Mouse (Mus musculus): Measurements from ENCODE around the gene Traf3ip1. TPM values are rescaled to one million over a fixed set of nuclear protein-coding genes. Genes with fewer than 3 reads are reported as not detected.
"Not testable (repeated sequence)": the region's sequence is repeated elsewhere in the genome, so short reads cannot be mapped to it uniquely, and the experiment has no call there.

Gene Traf3ip1
- polyA plus RNA-seq, 2 experiments from 2014 or later = 3.5 to 5.2 TPM

DNA sequence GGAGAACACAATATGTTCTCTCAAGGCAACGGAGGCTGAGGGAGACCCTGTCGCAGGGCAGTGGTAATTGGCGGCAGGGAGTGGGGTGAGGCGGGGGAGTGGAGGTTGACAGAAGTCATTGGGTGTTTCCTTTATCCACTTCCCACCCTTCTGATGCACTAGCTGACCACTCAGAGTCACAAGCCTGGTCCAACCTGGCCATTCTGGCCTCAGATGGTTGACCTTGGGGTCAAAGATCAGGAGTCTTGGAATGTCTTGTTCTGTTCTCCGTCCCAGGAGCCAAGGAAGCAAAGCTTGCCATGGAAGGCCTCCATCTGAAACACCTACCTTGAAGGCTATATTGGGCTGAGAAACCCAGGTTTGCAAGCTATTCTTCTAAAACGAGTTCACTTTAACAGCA lies 28.3 kb upstream of the Traf3ip1 start:
- ATAC-seq = no peak

DNA sequence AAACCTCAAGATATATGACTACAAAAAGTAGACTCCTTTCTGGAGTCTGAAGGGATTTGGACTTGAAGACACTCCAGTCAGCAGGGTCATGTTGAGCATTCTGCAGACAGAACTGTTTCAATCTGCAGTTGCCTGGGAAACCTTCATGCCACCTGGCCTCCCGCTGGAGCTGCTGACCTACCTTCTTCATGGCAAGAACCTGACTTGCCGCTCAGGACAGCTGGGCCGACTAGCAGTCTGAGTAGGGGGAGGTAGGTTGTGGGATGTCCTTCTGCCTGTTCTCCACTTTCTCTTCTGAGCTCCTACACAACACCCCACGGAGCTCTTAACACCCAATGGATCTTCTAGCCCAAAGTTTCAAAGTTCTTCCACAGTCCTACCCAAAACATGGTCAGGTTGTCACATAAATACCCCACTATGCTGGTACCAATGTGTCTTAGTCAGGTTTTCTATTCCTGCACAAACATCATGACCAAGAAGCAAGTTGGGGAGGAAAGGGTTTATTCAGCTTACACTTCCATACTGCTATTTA lies 24.5 kb upstream of the Traf3ip1 start:
- ATAC-seq = no peak

DNA sequence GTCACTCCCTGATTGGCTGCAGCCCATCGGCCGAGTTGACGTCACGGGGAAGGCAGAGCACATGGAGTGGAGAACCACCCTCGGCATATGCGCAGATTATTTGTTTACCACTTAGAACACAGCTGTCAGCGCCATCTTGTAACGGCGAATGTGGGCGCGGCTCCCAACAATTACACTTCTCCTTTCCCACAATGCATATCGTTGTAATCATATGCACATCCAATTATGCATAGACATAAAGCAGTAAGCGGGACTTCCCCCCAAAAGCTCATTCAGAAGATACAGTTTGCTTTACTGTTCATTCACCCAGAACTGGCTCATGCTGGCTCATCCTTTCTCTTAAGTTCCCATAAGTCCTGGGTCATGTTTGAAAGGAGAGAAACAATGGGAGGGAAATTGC lies 16.3 kb upstream of the Traf3ip1 start:
- ATAC-seq = not testable (repeated sequence)

DNA sequence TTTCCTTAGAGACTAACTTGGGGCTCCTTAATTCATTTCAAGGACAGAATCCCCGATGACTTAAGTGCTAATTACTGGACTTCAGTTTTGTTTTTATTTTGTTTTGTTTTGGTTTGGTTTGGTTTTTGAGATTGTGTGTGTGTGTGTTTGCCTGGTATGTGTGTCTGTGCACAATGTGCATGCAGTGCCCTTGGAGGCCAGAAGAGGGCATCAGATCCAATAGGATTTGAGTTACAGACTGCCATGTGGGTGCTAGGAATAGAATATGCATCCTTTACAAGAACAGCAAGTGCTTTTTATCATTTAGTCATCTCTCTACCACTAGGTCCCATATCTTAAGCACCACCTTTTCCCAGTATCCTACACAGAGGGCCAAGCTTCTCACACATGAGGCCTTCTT lies 15.5 kb upstream of the Traf3ip1 start:
- ATAC-seq = no peak

DNA sequence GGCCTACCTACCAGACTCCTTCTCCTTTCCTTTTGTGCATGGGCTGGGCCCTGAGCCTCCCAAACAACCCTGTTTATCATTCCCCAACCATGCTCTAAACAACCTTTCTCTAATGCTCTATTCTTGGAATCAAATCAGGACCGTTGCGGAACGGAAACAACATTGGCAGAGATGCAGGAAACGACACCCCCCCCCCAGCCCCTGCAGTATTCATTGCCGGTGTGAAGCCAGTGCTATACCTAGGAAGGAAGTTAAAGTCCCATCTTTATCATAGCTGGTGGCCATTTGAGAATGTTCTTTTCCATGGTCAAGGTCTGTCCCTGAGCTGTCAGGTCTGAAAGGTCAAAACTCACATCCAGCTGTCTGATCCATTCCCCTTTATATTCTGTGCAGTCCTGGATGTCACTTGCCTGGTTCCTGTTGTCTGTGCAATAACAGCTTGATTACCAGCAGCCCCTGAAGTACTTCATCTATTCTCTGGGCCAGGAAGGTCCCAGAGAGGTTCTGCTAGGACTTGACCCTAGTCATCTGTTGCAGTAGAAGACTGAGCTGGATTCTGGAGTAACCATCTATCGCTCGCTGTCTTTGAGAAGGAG lies 11.7 kb upstream of the Traf3ip1 start:
- ATAC-seq = no peak

DNA sequence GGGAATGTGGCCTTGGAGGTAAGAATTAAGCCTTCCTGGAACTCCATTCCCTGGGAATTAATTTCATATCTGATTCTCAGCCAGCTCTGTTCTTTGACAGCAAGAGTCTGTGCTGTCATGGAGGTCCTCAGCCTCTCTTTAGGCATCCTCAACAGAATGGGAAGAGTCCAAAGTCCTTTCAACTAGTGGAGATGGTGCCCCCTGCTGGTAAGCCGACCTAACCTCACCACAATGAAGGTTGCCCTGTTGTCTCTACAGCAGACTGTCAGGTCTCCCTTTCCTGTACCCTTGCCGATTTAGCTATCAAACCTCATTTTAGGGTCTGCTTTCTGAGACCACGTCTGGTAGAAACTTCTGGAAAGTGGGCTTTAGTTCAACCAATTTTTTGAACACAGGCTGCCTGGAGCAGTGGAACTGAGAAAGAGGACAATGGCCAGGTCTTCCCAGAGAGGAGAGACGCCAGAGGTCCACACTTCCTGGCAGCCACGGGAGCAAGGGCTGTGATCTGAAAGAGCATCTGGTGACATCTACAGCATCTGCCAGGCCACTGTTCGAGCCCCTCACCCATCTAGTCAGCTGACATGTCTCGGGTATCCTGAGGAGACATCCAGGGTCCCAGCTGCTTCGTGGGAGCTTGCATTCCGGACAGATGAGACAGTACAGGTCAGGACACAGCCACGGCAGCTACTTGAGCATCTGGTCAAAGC lies 11.0 kb upstream of the Traf3ip1 start:
- ATAC-seq = peak; percentile 72

DNA sequence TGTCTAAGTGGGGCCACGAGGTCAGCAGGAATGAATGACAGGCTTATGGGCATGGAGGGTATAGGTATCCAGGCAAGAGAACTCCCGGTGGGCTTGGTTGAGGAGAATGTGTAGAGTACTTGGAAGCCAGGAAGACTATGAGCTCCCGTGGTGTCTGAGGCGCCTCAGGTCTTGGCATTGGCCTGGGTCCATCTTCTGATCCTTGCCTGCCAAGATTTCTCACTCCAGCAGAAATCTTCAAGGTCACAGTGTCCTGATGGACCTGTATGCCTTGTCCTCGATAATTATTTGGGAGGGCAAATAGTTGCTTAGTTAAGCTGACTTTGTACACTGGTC lies 10.5 kb upstream of the Traf3ip1 start:
- ATAC-seq = no peak

DNA sequence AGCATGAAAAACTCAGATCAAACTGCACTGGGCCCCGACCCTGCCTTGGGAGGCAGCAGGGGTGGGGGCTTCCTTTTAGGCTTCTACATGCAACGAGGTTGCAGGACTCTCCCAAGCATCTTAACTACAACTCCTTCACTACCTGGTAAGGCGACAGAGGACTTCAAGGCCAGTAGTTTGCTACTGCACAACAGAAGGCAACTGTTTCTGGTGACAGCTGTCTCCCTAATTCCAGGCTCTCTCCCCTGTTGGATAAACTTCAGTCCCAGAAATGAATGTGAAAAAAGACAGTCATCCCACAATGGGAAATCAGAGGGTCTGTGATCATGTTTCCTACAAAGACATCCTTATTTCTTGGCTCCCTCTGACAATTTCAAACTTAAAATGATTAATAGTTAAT lies 9.0 kb upstream of the Traf3ip1 start:
- ATAC-seq = no peak

DNA sequence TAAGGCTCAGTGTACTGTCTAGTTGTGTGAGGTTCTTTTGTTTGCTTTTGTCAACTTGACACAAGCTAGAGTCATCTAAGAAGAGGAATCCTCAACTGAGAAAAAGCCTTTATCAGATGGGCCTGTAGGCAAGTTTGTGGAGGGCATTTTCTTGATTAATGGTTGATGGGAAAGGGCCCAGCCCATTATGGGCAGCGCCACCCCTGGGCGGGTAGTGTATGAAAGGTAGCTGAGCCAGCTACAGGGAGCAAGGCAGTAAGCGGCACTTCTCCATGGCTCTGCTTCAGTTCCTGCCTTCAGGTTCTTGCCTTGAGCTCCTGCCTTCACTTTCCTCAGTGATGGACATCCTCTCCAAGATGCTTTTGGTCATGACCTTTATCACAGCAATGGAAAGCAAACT lies 8.3 kb upstream of the Traf3ip1 start:
- ATAC-seq = no peak

DNA sequence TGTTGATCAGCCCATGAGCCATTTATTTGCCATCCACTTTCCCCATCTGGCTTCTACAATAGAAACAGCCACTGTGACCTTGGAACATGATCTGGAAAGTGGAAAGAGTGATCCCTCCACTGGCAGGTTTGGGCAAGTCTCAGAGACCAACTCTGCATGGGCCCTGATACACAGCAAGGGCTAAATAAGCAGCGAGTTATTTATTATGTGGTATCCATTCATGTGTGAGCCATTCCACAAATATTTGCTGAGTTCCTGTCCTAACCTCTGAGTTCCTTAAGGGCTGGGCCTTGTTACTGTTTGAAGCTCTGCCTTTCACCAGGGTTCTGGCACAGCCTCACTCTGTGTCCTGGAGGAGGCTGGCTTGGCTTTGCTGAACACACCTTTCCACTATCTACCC lies 4.1 kb upstream of the Traf3ip1 start:
- ATAC-seq = no peak

DNA sequence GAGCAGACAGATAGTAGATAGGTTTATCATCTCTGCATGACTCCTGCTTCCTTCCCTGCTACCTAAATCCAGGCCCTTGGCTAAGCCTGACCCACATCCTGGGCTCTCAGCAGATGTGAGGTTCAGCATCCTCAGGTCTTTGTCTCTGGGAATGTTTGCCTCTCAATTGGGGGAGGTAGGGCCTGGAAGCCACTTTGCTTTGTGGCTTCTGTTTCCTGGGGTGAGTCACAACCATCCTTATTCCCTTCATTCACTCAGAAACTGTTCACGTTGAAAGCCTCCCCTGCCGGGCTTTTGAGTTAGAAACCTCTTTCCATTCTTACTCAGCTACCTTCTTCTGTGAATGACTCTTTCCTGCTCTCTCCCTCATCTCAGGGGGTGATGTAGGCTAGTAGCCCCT lies 1.7 kb upstream of the Traf3ip1 start:
- no peak for ATAC-seq

DNA sequence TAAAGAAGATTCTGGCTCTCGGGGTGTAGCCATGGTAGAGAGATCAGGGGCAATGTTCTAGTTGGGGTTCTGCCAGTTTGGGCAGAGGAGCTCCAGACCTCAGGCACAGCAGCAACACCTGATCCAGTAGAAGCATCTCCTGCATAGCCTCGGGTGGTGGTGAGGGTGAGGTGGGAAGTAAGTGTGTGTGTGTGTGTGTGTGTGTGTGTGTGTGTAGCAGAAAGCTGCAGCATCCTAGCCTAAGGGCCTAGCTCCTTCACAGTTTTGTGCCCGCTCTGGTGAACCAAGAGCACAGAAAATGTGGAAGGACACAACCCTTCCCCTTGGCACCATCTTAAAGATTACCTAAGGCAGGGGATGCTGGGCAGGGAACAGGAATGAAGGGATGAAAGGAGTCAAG lies 509 bp upstream of the Traf3ip1 start:
- no peak for ATAC-seq

DNA sequence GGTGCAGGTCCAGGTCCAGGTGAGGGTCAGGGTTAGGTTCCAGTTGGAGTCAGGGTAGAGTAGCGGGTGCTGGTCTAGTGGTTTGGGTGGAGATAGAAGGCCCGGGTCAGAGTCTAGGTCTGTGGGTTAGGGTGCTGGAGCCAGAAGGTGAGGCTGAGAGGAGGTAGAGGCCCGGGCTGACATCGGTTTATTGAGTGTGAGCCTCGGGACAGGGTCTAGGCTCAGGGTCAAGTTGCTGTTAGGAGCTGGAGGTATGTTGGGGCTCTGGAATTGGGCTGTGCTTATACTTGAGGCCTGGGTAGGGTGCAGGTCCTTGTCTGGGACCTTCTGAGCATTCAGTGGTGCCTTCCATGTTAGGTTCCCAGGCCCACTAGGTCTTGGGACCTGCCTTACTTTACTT lies 874 bp downstream of the Traf3ip1 start:
- ATAC-seq = no peak

DNA sequence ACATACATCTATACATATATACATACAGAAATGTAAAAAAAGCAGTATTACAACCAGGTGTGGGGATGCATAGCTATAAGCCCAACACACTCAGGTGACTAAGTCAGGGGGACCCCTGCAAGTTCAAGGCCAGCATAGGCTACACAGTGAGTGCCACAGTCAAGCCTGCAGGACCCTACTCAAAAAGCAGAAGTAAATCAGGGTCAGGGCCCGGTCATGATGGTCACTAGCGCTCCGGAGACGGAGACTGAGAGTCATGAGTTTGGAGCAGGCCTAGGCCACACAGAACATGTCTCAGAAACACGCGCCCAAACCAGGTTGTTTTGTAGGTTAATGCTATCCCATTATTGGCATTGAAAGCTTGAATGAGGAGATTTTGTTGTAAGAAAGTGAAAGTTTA lies 4.1 kb downstream of the Traf3ip1 start:
- ATAC-seq = no peak

DNA sequence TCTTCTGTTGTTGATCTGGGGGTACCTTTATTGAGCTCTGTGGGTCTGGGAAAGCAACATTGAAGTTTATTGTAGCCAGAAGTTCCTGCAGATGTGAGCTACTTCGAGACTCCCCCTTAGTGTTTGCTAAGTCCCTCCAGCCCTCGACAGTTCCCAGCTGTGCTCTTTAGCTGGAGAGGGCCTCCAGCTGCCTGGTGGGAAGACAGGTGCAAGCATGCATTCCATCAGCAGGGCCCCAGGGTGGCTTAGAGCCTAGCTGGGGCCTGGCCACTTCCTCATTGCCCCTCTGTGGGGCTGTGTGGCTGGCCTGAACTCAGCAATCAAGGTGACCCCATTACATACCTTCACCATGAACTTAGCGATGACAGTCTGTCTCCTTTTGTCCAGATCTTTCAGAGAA lies 10.2 kb downstream of the Traf3ip1 start:
- no peak for ATAC-seq

DNA sequence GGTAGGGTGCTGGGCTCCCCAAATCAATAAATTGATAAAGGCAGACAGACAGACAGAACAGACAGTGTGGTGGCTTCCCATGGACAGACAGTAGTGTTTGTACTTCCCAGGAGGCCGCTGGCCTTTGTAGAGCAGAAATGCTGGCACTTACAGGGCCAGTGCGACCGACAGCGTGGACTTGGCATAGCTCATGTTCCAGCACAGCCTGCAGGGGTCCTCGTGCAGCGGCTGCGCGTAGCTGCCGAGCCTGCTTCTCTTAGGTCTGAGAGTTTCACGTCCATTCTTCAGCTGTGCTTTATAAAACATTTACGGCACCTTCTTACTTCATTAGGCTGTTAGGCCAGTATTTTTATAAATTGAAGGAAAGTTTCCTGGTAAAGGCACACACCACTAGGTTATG lies 20.5 kb downstream of the Traf3ip1 start:
- ATAC-seq = no peak

DNA sequence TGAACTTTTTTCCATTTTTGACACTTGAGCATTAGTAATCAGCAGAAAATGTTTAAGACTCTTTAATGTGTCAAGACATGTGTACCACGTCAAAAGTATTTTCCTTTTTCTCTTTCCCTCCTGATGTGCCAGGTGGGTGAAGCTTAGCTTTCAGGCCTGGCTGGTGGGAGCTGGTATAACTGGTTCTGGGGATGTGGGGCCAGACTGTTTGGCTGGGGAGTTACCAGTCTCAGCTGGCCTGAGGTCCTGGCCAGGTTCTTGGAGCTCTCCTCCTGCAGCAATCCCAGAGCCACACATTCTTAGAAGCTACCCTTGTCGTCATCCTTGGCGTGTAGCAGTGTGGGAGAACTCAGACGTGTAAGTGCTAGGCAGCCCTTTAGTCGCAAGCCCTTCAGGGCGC lies 21.2 kb downstream of the Traf3ip1 start:
- no peak for ATAC-seq

DNA sequence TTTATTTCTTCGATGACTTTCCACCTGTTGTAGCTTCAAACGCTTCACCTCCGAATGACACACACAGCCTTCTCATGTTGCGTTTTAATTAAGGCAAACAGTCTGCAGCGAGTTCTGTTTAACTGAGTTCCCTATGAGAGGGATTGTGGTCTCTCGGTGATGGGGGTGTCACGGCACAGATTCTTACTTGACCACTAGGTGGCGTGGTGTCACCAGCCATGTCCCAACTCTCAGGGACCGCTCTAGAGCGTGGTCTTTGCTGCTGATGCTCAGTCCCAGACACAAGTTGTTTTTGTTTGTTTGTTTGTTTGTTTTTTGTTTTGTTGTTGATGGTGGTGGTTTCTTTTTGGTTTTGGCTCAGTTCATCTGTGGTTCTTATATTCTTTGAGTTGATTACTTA lies 29.3 kb downstream of the Traf3ip1 start:
- peak; percentile 78 for ATAC-seq

DNA sequence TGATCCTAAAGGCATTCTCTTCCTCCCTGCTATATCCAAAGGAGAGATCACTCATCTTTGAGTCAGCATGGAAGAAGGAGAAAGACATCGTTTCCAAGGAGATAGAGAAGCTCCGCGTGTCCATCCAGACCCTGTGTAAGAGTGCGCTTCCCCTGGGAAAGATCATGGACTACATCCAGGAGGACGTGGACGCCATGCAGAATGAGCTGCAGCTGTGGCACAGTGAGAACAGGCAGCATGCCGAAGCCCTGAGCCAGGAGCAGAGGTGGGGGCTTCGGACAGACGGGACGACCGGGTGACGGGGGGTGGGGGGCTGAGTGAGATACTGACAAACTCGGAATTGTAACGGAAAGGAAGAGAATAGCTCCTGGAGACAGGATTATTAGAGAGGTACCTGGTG lies 31.4 kb downstream of the Traf3ip1 start:
- ATAC-seq = no peak

DNA sequence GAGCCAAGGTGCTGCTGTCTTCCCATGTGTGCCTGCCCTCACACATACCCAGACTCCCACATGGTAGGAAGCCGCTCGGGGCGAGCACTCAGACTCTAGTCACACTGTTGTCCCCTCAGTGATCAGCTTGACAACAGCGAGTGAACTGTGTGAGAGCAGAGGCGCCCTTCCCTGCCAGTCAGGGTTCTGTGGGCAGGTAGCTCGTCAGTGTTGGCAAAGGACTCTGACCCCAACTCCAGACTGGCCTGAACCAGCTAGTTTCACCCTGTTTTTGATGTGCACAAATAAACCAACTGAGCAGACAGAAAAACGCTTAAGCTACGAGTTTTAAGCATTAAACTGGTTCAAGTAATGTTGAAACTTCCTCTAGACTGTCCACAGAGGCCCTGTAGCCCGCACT lies 35.7 kb downstream of the Traf3ip1 start:
- ATAC-seq = no peak

DNA sequence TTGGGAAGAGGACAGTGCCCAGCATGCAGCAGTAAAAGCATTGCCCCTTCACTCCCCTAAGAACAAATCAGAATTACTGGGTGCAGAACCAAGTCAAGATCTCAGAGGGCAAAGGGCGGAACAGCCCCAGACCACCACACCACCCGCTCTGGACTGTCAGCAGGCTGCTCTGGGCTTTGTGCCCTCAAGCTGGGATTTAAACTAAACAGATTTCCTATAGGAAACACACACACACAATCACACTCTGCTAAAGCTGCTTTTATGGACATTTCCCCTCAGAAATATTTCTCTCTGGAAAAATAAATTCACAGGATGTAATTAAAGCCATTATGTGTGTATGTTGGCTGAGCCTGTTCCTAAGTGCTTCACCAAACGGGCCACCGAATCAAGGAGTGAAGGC lies 37.8 kb downstream of the Traf3ip1 start:
- no peak for ATAC-seq

DNA sequence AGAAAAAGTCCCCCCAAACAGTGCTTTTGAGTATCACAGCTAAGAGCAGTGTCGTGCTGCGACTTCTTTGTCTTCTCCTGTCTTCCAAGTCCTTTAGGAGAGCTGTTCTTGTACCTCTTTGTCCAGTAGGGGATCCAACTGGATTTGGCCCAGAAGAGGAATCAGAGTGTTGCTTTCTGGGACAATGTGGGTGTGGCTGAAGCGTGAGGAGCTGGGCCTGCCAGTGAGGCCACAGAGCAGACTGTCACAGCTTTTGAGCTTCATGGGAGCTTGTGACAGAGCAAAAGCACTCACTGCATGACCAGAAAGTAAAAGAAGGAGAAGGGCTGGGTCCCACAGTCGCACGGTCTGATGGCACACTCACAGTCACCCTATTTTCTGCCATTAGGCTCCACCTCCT lies 38.4 kb downstream of the Traf3ip1 start:
- ATAC-seq = no peak

DNA sequence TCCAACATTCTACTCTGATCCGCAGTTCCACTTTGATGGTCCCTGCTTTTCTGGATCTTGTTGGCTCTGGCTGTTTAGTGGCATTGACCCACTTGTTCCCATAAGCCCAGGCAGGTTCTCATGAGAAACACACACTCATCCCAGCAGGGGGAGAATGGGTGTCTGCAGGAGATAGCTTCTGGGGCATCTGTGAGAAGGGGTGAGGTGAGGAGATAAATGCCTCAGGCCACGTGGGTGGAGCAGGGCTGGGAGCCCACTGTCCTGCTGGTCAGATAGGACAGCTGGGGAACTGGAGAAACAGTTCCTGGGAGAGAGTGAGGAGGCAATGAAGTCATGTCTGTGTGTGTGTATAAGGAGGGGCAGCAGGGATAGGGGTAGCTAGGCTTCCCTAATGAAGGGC lies 39.0 kb downstream of the Traf3ip1 start:
- ATAC-seq = no peak

DNA sequence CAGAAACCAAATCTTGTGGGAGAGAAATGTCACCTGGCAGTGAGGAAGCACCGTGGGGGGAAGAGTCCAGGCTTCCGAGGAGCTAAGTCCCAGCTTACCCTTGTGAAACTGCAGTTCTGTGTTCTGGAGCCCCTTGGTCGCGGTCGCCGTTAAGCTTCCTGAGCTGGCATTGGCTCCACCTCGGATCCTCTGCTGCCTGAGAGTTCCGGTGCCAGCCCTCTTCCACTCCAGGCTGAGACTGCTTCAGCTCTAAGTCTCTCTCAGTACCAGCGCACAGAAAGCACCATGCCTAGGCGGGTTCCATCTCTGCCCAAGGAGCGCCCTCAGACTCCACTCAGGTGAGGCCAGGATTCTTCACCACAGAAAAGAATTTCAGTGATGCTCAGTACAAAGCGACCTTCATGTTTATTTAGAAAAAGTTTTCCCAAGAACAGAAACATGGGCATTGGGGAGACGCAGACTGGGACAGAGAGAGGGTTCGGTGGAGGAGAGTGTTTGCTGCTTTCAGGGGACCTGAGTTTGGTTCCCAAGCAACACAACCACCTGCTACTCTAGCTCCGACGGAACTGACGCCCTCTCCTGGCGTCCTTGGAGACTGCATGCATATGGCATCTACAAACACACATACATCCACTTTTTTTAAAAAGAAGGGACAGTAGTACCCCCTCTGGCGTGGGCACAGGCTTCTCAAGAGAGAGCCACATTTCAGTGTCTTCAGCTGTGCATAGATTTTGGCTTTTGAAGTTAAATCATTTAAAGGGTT lies 39.7 kb downstream of the Traf3ip1 start:
- ATAC-seq = no peak

All from CD4-positive, CD25-positive, alpha-beta regulatory T cell, adult 4 months (primary cell).